Mouse (Mus musculus) embryonic stem cell, embryonic (primary cell): ENCODE measurements around the gene Wnt1.

Experiments used
- CTCF ChIA-PET, 4 experiments: fragments of 300-600 bp in 2 of 4; fragments of 350-600 bp in 2 of 4; sonication (Branson Sonifier 250); formaldehyde crosslinking; loops; one replicate each; lab custom pipeline; 2022; ENCODE audit warnings: inconsistent platforms in 2 of 4; lab: Charles Lee
- POLR2A ChIA-PET, 4 experiments: fragments of 300-600 bp in 2 of 4; fragments of 350-600 bp in 2 of 4; sonication (Branson Sonifier 250); formaldehyde crosslinking; loops; one replicate each; lab custom pipeline; 2022; ENCODE audit warnings: antibody characterized with exemption in 4 of 4, inconsistent platforms in 1 of 4; lab: Charles Lee

The Wnt1 gene

GRCm38 (mm10) chr15:98806071-98806808, 16.6 kb downstream of the Wnt1 start:
- CTCF ChIA-PET: interaction anchor here (0.6 to 3.2 kb wide), 29 partner anchors 13 to 1022 kb away, joined by 3 to 13 read pairs (median 3); partner anchors contain the start of genes Wnt1 (in 2 of the 4), Ccdc65 (in 1 of the 4) and Prkag1 (in 1 of the 4)
- POLR2A ChIA-PET: interaction anchor here in 3 of 4 experiments (0.5 to 2.4 kb wide), 35 partner anchors 10 to 487 kb away, joined by 3 to 10 read pairs (median 4); partner anchors contain the start of genes Arf3 (in 2 of the 3), Tuba1c (in 2 of the 3), Prkag1 (in 1 of the 3) and Rnd1 (in 1 of the 3)

- ChIA-PET CTCF (interaction anchor here (0.6 to 3.2 kb wide), 36 partner anchors 8 to 409 kb away, joined by 3 to 13 read pairs (median 3); partner anchors contain the start of genes Wnt1 (in 2 of the 4), Ccdc65 (in 1 of the 4) and Prkag1 (in 1 of the 4)), POLR2A (interaction anchor here in 3 of 4 experiments (0.6 to 4.0 kb wide), 43 partner anchors 9 to 239 kb away, joined by 3 to 15 read pairs (median 4); partner anchors contain the start of genes Arf3 (in 2 of the 3), Rnd1 (in 2 of the 3), Tuba1c (in 2 of the 3) and Prkag1 (in 1 of the 3))
Observed at GRCm38 (mm10) chr15:98806809-98807770, 17.4 kb downstream of the Wnt1 start.

GRCm38 (mm10) chr15:98807895-98808650, 18.4 kb downstream of the Wnt1 start:
- CTCF ChIA-PET: interaction anchor here (0.6 to 3.2 kb wide), 21 partner anchors 9 to 176 kb away, joined by 3 to 13 read pairs (median 3); partner anchors contain the start of genes Prkag1 (in 2 of the 4), Ccdc65 (in 1 of the 4) and Wnt1 (in 1 of the 4)

GRCm38 (mm10) chr15:98808651-98809134, 19.0 kb downstream of the Wnt1 start:
- CTCF ChIA-PET: interaction anchor here (0.8 to 3.2 kb wide), 17 partner anchors 9 to 177 kb away, joined by 3 to 13 read pairs (median 3); partner anchors contain the start of genes Prkag1 (in 2 of the 4), Ccdc65 (in 1 of the 4) and Wnt1 (in 1 of the 4)
- POLR2A ChIA-PET: interaction anchor here in 2 of 4 experiments (0.9 to 4.0 kb wide), 10 partner anchors 13 to 221 kb away, joined by 3 to 17 read pairs (median 5); partner anchors contain the start of genes Prkag1 (in 1 of the 2), Tuba1b (in 1 of the 2) and Tuba1c (in 1 of the 2)

More at GRCm38 (mm10) chr15:98807895-98808650, 18.4 kb downstream of the Wnt1 start:
- POLR2A ChIA-PET: interaction anchor here in 2 of 4 experiments (0.6 to 4.0 kb wide), 17 partner anchors 13 to 222 kb away, joined by 3 to 17 read pairs (median 4); partner anchors contain the start of genes Prkag1 (in 1 of the 2), Rnd1 (in 1 of the 2), Tuba1b (in 1 of the 2) and Tuba1c (in 1 of the 2)

- CTCF ChIA-PET: interaction anchor here (0.5 to 2.7 kb wide), 12 partner anchors 10 to 239 kb away, joined by 3 to 20 read pairs (median 4); partner anchors contain the start of gene Prkag1 (in 1 of the 4)
- POLR2A ChIA-PET: interaction anchor here in 2 of 4 experiments (0.5 to 4.0 kb wide), 7 partner anchors 9 to 220 kb away, joined by 3 to 17 read pairs (median 8); partner anchors contain the start of genes Prkag1 (in 1 of the 2), Tuba1b (in 1 of the 2) and Tuba1c (in 1 of the 2)
Observed at GRCm38 (mm10) chr15:98809390-98809789, 19.7 kb downstream of the Wnt1 start, which contains the start of gene Ddn. Gene Ddn (minus strand): TSS chr15:98809490.

GRCm38 (mm10) chr15:98810212-98810611, 20.6 kb downstream of the Wnt1 start:
- ChIA-PET CTCF (interaction anchor here (0.6 to 2.7 kb wide), 19 partner anchors 11 to 1354 kb away, joined by 3 to 20 read pairs (median 3); partner anchors contain the start of genes Arf3 (in 1 of the 4) and Prkag1 (in 1 of the 4)), POLR2A (interaction anchor here (0.6 to 4.0 kb wide), 12 partner anchors 9 to 1246 kb away, joined by 3 to 17 read pairs (median 4); partner anchors contain the start of genes Prkag1 (in 1 of the 4), Tuba1b (in 1 of the 4) and Tuba1c (in 1 of the 4))

GRCm38 (mm10) chr15:98812741-98813424, 23.2 kb downstream of the Wnt1 start:
- CTCF ChIA-PET: interaction anchor here in 2 of 4 experiments (0.6 to 3.2 kb wide), 5 partner anchors 9 to 22 kb away, joined by 3 to 8 read pairs (median 4); partner anchors contain the start of gene Prkag1 (in 1 of the 2)
- POLR2A ChIA-PET: interaction anchor here in 3 of 4 experiments (0.5 to 2.3 kb wide), 15 partner anchors 9 to 568 kb away, joined by 3 to 12 read pairs (median 5); partner anchors contain the start of genes Prkag1 (in 2 of the 3), Tuba1c (in 2 of the 3) and Arf3 (in 1 of the 3)

- ChIA-PET POLR2A (interaction anchor here in 1 of 4 experiments (1.0 kb wide), 1 partner anchor 111 kb away, joined by 3 read pairs; no protein-coding TSS in a partner anchor), CTCF (interaction anchor here in 2 of 4 experiments (0.5 to 0.6 kb wide), 2 partner anchors 13 to 209 kb away, joined by 3 to 4 read pairs; partner anchors contain the start of gene Prkag1 (in 1 of the 2))
Observed at GRCm38 (mm10) chr15:98818171-98818570, 28.5 kb downstream of the Wnt1 start.

- ChIA-PET CTCF (interaction anchor here (0.5 to 2.4 kb wide), 36 partner anchors 10 to 323 kb away, joined by 3 to 23 read pairs (median 3); partner anchors contain the start of genes Prkag1 (in 3 of the 4), Ddn (in 2 of the 4) and Fkbp11 (in 1 of the 4)), POLR2A (interaction anchor here (0.6 to 2.8 kb wide), 44 partner anchors 8 to 292 kb away, joined by 3 to 37 read pairs (median 4); partner anchors contain the start of genes Fkbp11 (in 2 of the 4), Prkag1 (in 2 of the 4), Arf3 (in 1 of the 4) and Ddn (in 1 of the 4))
Observed at GRCm38 (mm10) chr15:98820937-98821336, 31.3 kb downstream of the Wnt1 start.

- POLR2A ChIA-PET: interaction anchor here (0.6 to 2.8 kb wide), 55 partner anchors 9 to 293 kb away, joined by 3 to 37 read pairs (median 4); partner anchors contain the start of genes Fkbp11 (in 2 of the 4), Prkag1 (in 2 of the 4), Tuba1b (in 2 of the 4) and Arf3 (in 1 of the 4)
Observed at GRCm38 (mm10) chr15:98821403-98821802, 31.7 kb downstream of the Wnt1 start.

GRCm38 (mm10) chr15:98822147-98822546, 32.5 kb downstream of the Wnt1 start:
- CTCF ChIA-PET: interaction anchor here (0.6 to 2.4 kb wide), 18 partner anchors 8 to 1364 kb away, joined by 3 to 23 read pairs (median 5); partner anchors contain the start of genes Prkag1 (in 4 of the 4) and Ddn (in 1 of the 4)
- POLR2A ChIA-PET: interaction anchor here in 3 of 4 experiments (0.6 to 2.8 kb wide), 45 partner anchors 9 to 1435 kb away, joined by 3 to 37 read pairs (median 5); partner anchors contain the start of genes Prkag1 (in 2 of the 3), Tuba1b (in 2 of the 3), Tuba1c (in 2 of the 3) and Ddn (in 1 of the 3)

More at GRCm38 (mm10) chr15:98821403-98821802, 31.7 kb downstream of the Wnt1 start:
- CTCF ChIA-PET: interaction anchor here (0.5 to 2.4 kb wide), 37 partner anchors 8 to 302 kb away, joined by 3 to 23 read pairs (median 3); partner anchors contain the start of genes Prkag1 (in 4 of the 4) and Ddn (in 2 of the 4)

GRCm38 (mm10) chr15:98823434-98823833, 33.8 kb downstream of the Wnt1 start:
- ChIA-PET CTCF (interaction anchor here in 1 of 4 experiments (0.9 kb wide), 1 partner anchor 245 kb away, joined by 3 read pairs; no protein-coding TSS in a partner anchor), POLR2A (interaction anchor here in 2 of 4 experiments (1.4 to 2.8 kb wide), 7 partner anchors 8 to 207 kb away, joined by 3 to 18 read pairs (median 6); partner anchors contain the start of genes Tuba1b (in 1 of the 2) and Tuba1c (in 1 of the 2))

- ChIA-PET POLR2A (interaction anchor here in 2 of 4 experiments (0.6 to 3.5 kb wide), 10 partner anchors 17 to 203 kb away, joined by 3 to 15 read pairs (median 4); partner anchors contain the start of genes Ddn (in 1 of the 2), Tuba1b (in 1 of the 2) and Tuba1c (in 1 of the 2)), CTCF (interaction anchor here (0.8 to 1.5 kb wide), 4 partner anchors 22 to 233 kb away, joined by 3 to 5 read pairs (median 4); no protein-coding TSS in a partner anchor)
Observed at GRCm38 (mm10) chr15:98827611-98828011, 38.0 kb downstream of the Wnt1 start.
